Comparison of ENCODE assay signal across 8 mouse cellular contexts in genomic region chr1:52596982-52597646, GRCm38 (mm10). TPM values are rescaled to one million over a fixed set of nuclear protein-coding genes. Genes with fewer than 3 reads are reported as not detected.
A peak's percentile ranks its signal among the peaks of the same experiment; 100 is the strongest.
DNase-seq lines count a peak whose midpoint lies in the region; ATAC-seq and TF ChIP-seq lines count a peak whose summit lies in the region.

No protein-coding gene starts in this region.

- ATAC-seq in heart, embryonic 12.5 days (ENCODE audit: insufficient number of reproducible peaks, low FRiP score) = no peak
- peak; percentile 35 for ATAC-seq in Patski
- ATAC-seq in forebrain, embryonic 15.5 days (replicated peaks) = peak; percentile 98
- ATAC-seq in intestine, embryonic 15.5 days = peak; percentile 80

- POLR2A ChIA-PET in Patski (lab: Charles Lee) = interaction anchor here (1.0 kb wide), 1 partner anchor 33 kb away, joined by 4 read pairs; the partner anchor contains the start of gene Nemp2

- H3K27ac ChIP-seq in heart, embryonic 12.5 days (ENCODE audit: poor library complexity, severe bottlenecking) = no peak overlapping the region
- H3K27ac ChIP-seq in forebrain, embryonic 15.5 days (replicated peaks) = peak overlapping the region; percentile 64
- no peak overlapping the region for H3K27ac ChIP-seq in intestine, embryonic 15.5 days

- DNase-seq in heart, adult 18-20 months = peak; percentile 29 to 46
- no peak for DNase-seq in Patski (ENCODE audit: low read depth, low spot score)
- peak; percentile 62 for DNase-seq in lung, postnatal 10 days
- DNase-seq in right cerebral cortex, postnatal 4 days = peak; percentile 36
- no peak for DNase-seq in spleen, adult 18-20 months

- in situ Hi-C loops in Patski (cut with MboI; ENCODE audit: low pct_unique_long_range_greater_than_20kb) = no loop called here

- no peaks in the 10 kb centered on the region for H3K9me3 ChIP-seq in heart, embryonic 12.5 days (replicated peaks)
- H3K9me3 ChIP-seq in forebrain, embryonic 15.5 days = no peaks in the 10 kb centered on the region
- no peaks in the 10 kb centered on the region for H3K9me3 ChIP-seq in intestine, embryonic 15.5 days

- 65% methylated on average over 11 of the region's 11 CpGs for WGBS in heart, embryonic 12.5 days
- 27% methylated on average over 11 of the region's 11 CpGs for WGBS in forebrain, embryonic 15.5 days
- WGBS in intestine, embryonic 15.5 days = 61% methylated on average over 11 of the region's 11 CpGs

- no peak overlapping the region for H3K4me2 ChIP-seq in heart, embryonic 12.5 days
- peak overlapping the region; percentile 40 for H3K4me2 ChIP-seq in forebrain, embryonic 15.5 days (replicated peaks)
- H3K4me2 ChIP-seq in intestine, embryonic 15.5 days (replicated peaks) = no peak overlapping the region

- TF ChIP-seq CTCF in Patski (IDR thresholded peaks at IDR 0.05) = no peak

- H3K36me3 ChIP-seq in heart, embryonic 12.5 days = no peaks in the 10 kb centered on the region
- no peaks in the 10 kb centered on the region for H3K36me3 ChIP-seq in forebrain, embryonic 15.5 days
- H3K36me3 ChIP-seq in intestine, embryonic 15.5 days = no peaks in the 10 kb centered on the region

- H3K27me3 ChIP-seq in heart, embryonic 12.5 days (replicated peaks) = no peaks in the 10 kb centered on the region
- H3K27me3 ChIP-seq in Patski = no peaks in the 10 kb centered on the region
- H3K27me3 ChIP-seq in forebrain, embryonic 15.5 days = no peaks in the 10 kb centered on the region
- H3K27me3 ChIP-seq in intestine, embryonic 15.5 days (replicated peaks) = no peaks in the 10 kb centered on the region

- no peak overlapping the region for H3K4me3 ChIP-seq in heart, embryonic 12.5 days
- H3K4me3 ChIP-seq in forebrain, embryonic 15.5 days = 0 out of 2 replicates have a peak overlapping the region, but pooled peaks have one; percentile 5
- no peak overlapping the region for H3K4me3 ChIP-seq in intestine, embryonic 15.5 days (replicated peaks)

- H3K4me1 ChIP-seq in heart, embryonic 12.5 days (replicated peaks) = peaks cover 11% of the 10 kb centered on the region; the same call in 1 of the 2 replicates
- H3K4me1 ChIP-seq in forebrain, embryonic 15.5 days = peaks cover 14% of the 10 kb centered on the region
- H3K4me1 ChIP-seq in intestine, embryonic 15.5 days (replicated peaks) = 0 out of 2 replicates have a peak, but pooled peaks cover 3% of the 10 kb centered on the region

- no peak overlapping the region for H3K9ac ChIP-seq in heart, embryonic 12.5 days
- no peak overlapping the region; the same call in 1 of the 2 replicates for H3K9ac ChIP-seq in forebrain, embryonic 15.5 days (replicated peaks)
- H3K9ac ChIP-seq in intestine, embryonic 15.5 days = no peak overlapping the region

- CTCF ChIA-PET in Patski (lab: Charles Lee) = interaction anchor here (0.7 kb wide), 2 partner anchors 72 to 291 kb away, joined by 3 read pairs; no protein-coding TSS in a partner anchor

RNA-seq across cellular contexts. Expression of gene Nemp2, which starts 33.4 kb away (rescaled TPM):
- under 1 TPM; 0.72 to 0.82 TPM for total RNA-seq in heart, adult 18-20 months (2021)
- polyA plus RNA-seq in heart, embryonic 12.5 days (2016; fragmentation: Nextera tagmentation; extraction: Ambion mirVana) = 6.7 and 7.8 TPM in 2 replicates
- 6.6 TPM for polyA plus RNA-seq in Patski (2021)
- 8.5 and 8.9 TPM in 2 replicates for polyA plus RNA-seq in forebrain, embryonic 15.5 days (2015; fragmentation: Nextera tagmentation; extraction: Ambion mirVana)
- polyA plus RNA-seq in intestine, embryonic 15.5 days (2015; fragmentation: Nextera tagmentation; extraction: Ambion mirVana) = 6.2 and 6.8 TPM in 2 replicates

Comparison
In these comparisons a context has a peak if more than half of its experiments do, and no peak if none do; other contexts are left out.
1. DNase-seq: peak in heart, adult 18-20 months (2 of 2), lung, postnatal 10 days (single experiment) and right cerebral cortex, postnatal 4 days (single experiment); none in Patski (single experiment) and spleen, adult 18-20 months (0 of 2).